Mouse (Mus musculus): ENCODE results near the gene Eif5. TPM values are rescaled to one million over a fixed set of nuclear protein-coding genes. Genes with fewer than 3 reads are reported as not detected.
A peak's percentile ranks its signal among the peaks of the same experiment; 100 is the strongest.

Eif5 gene
- polyA plus RNA-seq, 1 experiment = 55.8 TPM

- Histone ChIP-seq H3K4me3 (ENCODE audit: low read depth, low read length) (no peak overlapping the region), H3K36me3 (ENCODE audit: control insufficient read depth, insufficient read depth, low read length) (peaks cover 15% of the 10 kb centered on the region), H3K27ac (ENCODE audit: insufficient read depth, low read depth, low read length) (0 out of 2 replicates have a peak overlapping the region, but pooled peaks have one; percentile 28), H3K27me3 (ENCODE audit: control insufficient read depth, insufficient read depth, low read length) (no peaks in the 10 kb centered on the region), H3K4me1 (ENCODE audit: control insufficient read depth, insufficient read depth, insufficient read length, low read length) (peaks cover 2% of the 10 kb centered on the region; the same call in 1 of the 2 replicates)
- 59% methylated on average over 5 of the region's 5 CpGs for WGBS
- TF ChIP-seq CTCF (IDR thresholded peaks at IDR 0.05; ENCODE audit: extremely low read depth, insufficient read length, insufficient replicate concordance, low read depth, low read length) (no peak), POLR2A (IDR thresholded peaks at IDR 0.05; ENCODE audit: low read depth, low read length) (no peak)
These were observed 2.1 kb upstream of the Eif5 start for GRCm38 (mm10) chr12:111535762-111536161.

DNA sequence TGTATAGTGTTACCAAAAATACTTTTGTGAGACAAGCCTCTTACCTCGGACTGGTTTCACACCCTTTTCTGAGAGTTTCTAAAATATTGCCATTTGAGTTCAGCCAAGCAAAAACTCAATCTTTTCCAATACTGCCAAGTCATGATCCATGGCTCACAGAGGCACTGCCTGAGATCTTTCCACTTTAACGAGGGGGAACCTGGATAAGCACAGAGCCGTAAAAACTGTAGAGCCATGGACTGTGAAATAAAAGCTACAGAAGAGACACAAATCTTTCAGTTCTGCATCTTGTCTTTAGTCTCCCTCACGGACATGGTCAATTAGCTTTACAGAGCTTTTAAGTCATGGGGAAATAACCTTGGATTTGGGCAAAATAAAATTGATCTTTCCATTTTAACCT, 1.1 kb upstream of the Eif5 start:
- Histone ChIP-seq H3K36me3 (ENCODE audit: control insufficient read depth, insufficient read depth, low read length) (peaks cover 22% of the 10 kb centered on the region), H3K27me3 (ENCODE audit: control insufficient read depth, insufficient read depth, low read length) (no peaks in the 10 kb centered on the region), H3K27ac (ENCODE audit: insufficient read depth, low read depth, low read length) (peak overlapping the region; percentile 36; the same call in 1 of the 2 replicates), H3K4me3 (ENCODE audit: low read depth, low read length) (no peak overlapping the region), H3K4me1 (ENCODE audit: control insufficient read depth, insufficient read depth, insufficient read length, low read length) (peaks cover 2% of the 10 kb centered on the region; the same call in 1 of the 2 replicates)
- no peak for TF ChIP-seq POLR2A (IDR thresholded peaks at IDR 0.05; ENCODE audit: low read depth, low read length)
- no peak for TF ChIP-seq CTCF (IDR thresholded peaks at IDR 0.05; ENCODE audit: extremely low read depth, insufficient read length, insufficient replicate concordance, low read depth, low read length)
- 36% methylated on average over 4 of the region's 4 CpGs for WGBS

- H3K27ac ChIP-seq (ENCODE audit: insufficient read depth, low read depth, low read length) = peak overlapping the region; percentile 73
These were observed 475 bp upstream of the Eif5 start for GRCm38 (mm10) chr12:111537341-111537740.

GRCm38 (mm10) chr12:111538292-111539040, 650 bp downstream of the Eif5 start:
- Histone ChIP-seq H3K27ac (ENCODE audit: insufficient read depth, low read depth, low read length) (peak overlapping the region; percentile 74), H3K27me3 (ENCODE audit: control insufficient read depth, insufficient read depth, low read length) (no peaks in the 10 kb centered on the region), H3K4me3 (ENCODE audit: low read depth, low read length) (peak overlapping the region; percentile 84), H3K36me3 (ENCODE audit: control insufficient read depth, insufficient read depth, low read length) (peaks cover 35% of the 10 kb centered on the region), H3K4me1 (ENCODE audit: control insufficient read depth, insufficient read depth, insufficient read length, low read length) (peaks cover 2% of the 10 kb centered on the region; the same call in 1 of the 2 replicates)
- no peak for TF ChIP-seq POLR2A (IDR thresholded peaks at IDR 0.05; ENCODE audit: low read depth, low read length)
- no peak for TF ChIP-seq CTCF (IDR thresholded peaks at IDR 0.05; ENCODE audit: extremely low read depth, insufficient read length, insufficient replicate concordance, low read depth, low read length)
- WGBS = 1% methylated on average over 105 of the region's 111 CpGs

More at GRCm38 (mm10) chr12:111537341-111537740, 475 bp upstream of the Eif5 start:
- Histone ChIP-seq H3K4me1 (ENCODE audit: control insufficient read depth, insufficient read depth, insufficient read length, low read length) (peaks cover 2% of the 10 kb centered on the region; the same call in 1 of the 2 replicates), H3K36me3 (ENCODE audit: control insufficient read depth, insufficient read depth, low read length) (peaks cover 26% of the 10 kb centered on the region), H3K4me3 (ENCODE audit: low read depth, low read length) (peak overlapping the region; percentile 70), H3K27me3 (ENCODE audit: control insufficient read depth, insufficient read depth, low read length) (no peaks in the 10 kb centered on the region)
- WGBS = under 1% methylated on average over 22 of the region's 22 CpGs
- TF ChIP-seq POLR2A (IDR thresholded peaks at IDR 0.05; ENCODE audit: low read depth, low read length) (no peak), CTCF (IDR thresholded peaks at IDR 0.05; ENCODE audit: extremely low read depth, insufficient read length, insufficient replicate concordance, low read depth, low read length) (no peak)

DNA sequence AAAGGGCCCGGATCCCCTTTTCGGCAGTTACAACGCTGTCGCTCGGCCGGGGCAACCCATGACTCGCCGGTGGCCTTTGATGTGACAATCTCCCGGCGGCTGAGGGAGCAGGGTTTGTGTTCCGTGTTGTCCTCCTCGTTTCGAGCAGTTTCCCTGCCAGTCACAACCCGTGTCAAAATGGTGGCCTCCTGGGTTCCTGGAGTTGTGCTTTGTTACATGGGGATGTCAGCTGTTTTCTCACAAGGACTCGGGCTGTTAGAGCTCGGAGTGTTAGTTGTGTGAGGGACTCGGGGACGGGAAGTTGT, 1.2 kb downstream of the Eif5 start:
- peaks cover 41% of the 10 kb centered on the region for H3K36me3 ChIP-seq (ENCODE audit: control insufficient read depth, insufficient read depth, low read length)
- no peaks in the 10 kb centered on the region for H3K27me3 ChIP-seq (ENCODE audit: control insufficient read depth, insufficient read depth, low read length)
- H3K4me1 ChIP-seq (ENCODE audit: control insufficient read depth, insufficient read depth, insufficient read length, low read length) = peaks cover 2% of the 10 kb centered on the region; the same call in 1 of the 2 replicates
- H3K4me3 ChIP-seq (ENCODE audit: low read depth, low read length) = peak overlapping the region; percentile 84
- TF ChIP-seq POLR2A (IDR thresholded peaks at IDR 0.05; ENCODE audit: low read depth, low read length) (no peak), CTCF (IDR thresholded peaks at IDR 0.05; ENCODE audit: extremely low read depth, insufficient read length, insufficient replicate concordance, low read depth, low read length) (no peak)
- H3K27ac ChIP-seq (ENCODE audit: insufficient read depth, low read depth, low read length) = peak overlapping the region; percentile 51
- under 1% methylated on average over 18 of the region's 18 CpGs for WGBS

DNA sequence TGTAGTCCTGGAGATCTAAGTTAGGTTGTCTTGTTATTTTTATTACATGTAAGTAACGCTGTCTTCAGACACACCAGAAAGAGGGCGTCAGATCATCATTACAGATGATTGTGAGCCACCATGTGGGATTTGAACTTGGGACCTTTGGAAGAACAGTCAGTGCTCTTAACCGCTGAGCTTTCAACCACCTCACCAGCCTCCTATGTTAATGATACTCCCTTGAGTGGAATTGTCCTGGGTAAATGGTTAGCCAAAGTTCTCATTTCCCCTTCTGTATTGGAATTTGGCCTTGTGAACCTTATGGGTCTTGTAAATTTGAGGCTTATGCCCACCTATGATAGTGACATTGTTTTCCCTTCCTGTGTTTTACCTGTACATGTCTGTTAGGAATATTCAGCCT, 9.3 kb downstream of the Eif5 start:
- Histone ChIP-seq H3K27ac (ENCODE audit: insufficient read depth, low read depth, low read length) (no peak overlapping the region), H3K4me3 (ENCODE audit: low read depth, low read length) (no peak overlapping the region), H3K4me1 (ENCODE audit: control insufficient read depth, insufficient read depth, insufficient read length, low read length) (no peaks in the 10 kb centered on the region), H3K36me3 (ENCODE audit: control insufficient read depth, insufficient read depth, low read length) (peaks cover 41% of the 10 kb centered on the region), H3K27me3 (ENCODE audit: control insufficient read depth, insufficient read depth, low read length) (no peaks in the 10 kb centered on the region)
- TF ChIP-seq CTCF (IDR thresholded peaks at IDR 0.05; ENCODE audit: extremely low read depth, insufficient read length, insufficient replicate concordance, low read depth, low read length) = no peak
- 64% methylated on average over 3 of the region's 3 CpGs for WGBS

GRCm38 (mm10) chr12:111548555-111549289, 10.9 kb downstream of the Eif5 start:
- WGBS = 57% methylated on average over 2 of the region's 2 CpGs
- no peak overlapping the region; the same call in 1 of the 2 replicates for H3K27ac ChIP-seq (ENCODE audit: insufficient read depth, low read depth, low read length)
- H3K4me3 ChIP-seq (ENCODE audit: low read depth, low read length) = no peak overlapping the region
- no peaks in the 10 kb centered on the region for H3K4me1 ChIP-seq (ENCODE audit: control insufficient read depth, insufficient read depth, insufficient read length, low read length)
- no peaks in the 10 kb centered on the region for H3K27me3 ChIP-seq (ENCODE audit: control insufficient read depth, insufficient read depth, low read length)
- TF ChIP-seq CTCF (IDR thresholded peaks at IDR 0.05; ENCODE audit: extremely low read depth, insufficient read length, insufficient replicate concordance, low read depth, low read length) (no peak), POLR2A (IDR thresholded peaks at IDR 0.05; ENCODE audit: low read depth, low read length) (no peak)
- H3K36me3 ChIP-seq (ENCODE audit: control insufficient read depth, insufficient read depth, low read length) = peaks cover 27% of the 10 kb centered on the region
